ENCODE assay signal across 11 mouse cellular contexts in the genomic region with DNA sequence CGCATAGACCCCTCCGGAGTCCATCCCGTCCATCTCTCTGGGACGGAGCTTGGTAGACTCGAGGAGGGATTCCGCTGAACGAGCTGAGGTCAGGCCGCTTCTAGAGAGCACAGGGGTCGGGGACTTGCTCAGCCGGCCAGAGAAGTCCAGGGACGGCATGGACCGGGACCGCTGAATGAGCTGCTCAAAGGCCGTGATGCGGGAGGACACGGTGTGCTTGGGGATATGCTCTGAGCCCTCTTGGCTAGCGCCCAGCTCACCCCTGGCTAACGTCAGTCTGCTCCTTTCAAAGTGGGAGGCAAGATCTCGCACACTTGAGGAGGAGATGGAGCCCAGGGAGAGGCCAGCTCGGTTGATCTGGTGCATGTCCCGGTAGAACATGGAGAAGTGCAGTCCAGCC.
"Had no signal": no experiment of that assay in that cellular context is flagged by ENCODE, and none has a peak within 500 bp of the region (broad histone marks: within the 10 kb centered on the region; RNA-seq: fewer than 3 reads in every experiment).

No protein-coding gene starts in this region.

- H3K27me3 ChIP-seq: kidney, embryonic 15.5 days; limb, embryonic 13.5 days; midbrain, embryonic 13.5 days had no signal

- H3K4me2 ChIP-seq: kidney, embryonic 15.5 days; limb, embryonic 13.5 days; midbrain, embryonic 13.5 days had no signal

- H3K4me3 ChIP-seq: kidney, embryonic 15.5 days; limb, embryonic 13.5 days; midbrain, embryonic 13.5 days had no signal

- H3K4me1 ChIP-seq: kidney, embryonic 15.5 days; midbrain, embryonic 13.5 days had no signal

- DNase-seq: kidney, adult 18-20 months; kidney, postnatal 36 days; layer of hippocampus, adult 9-11 months; layer of hippocampus, postnatal 36 days; lung, adult 18-20 months; lung, postnatal 36 days; right cerebral cortex, postnatal 14 days had no signal

- H3K27ac ChIP-seq: kidney, embryonic 15.5 days; limb, embryonic 13.5 days; liver, embryonic 14.5 days; midbrain, embryonic 13.5 days had no signal

- ATAC-seq: midbrain, embryonic 13.5 days had no signal

- H3K9me3 ChIP-seq: kidney, embryonic 15.5 days; limb, embryonic 13.5 days; midbrain, embryonic 13.5 days had no signal

- H3K9ac ChIP-seq: kidney, embryonic 15.5 days; limb, embryonic 13.5 days; liver, embryonic 14.5 days; midbrain, embryonic 13.5 days had no signal
